Mouse (Mus musculus): ENCODE data around the gene Hnrnpll.

The Hnrnpll gene

GRCm38 (mm10) chr17:79999631-80000030, 62.5 kb downstream of the Hnrnpll start:
- DNase-seq (ENCODE audit: low spot score) = no peak

- DNase-seq (ENCODE audit: low spot score) = peak; percentile 29
Observed at GRCm38 (mm10) chr17:79998986-79999385, 63.1 kb downstream of the Hnrnpll start.

- DNase-seq (ENCODE audit: low spot score) = no peak
Observed at GRCm38 (mm10) chr17:79995091-79995691, 66.9 kb downstream of the Hnrnpll start.

- DNase-seq (ENCODE audit: low spot score) = no peak
Observed at GRCm38 (mm10) chr17:79992114-79992513, 70.0 kb downstream of the Hnrnpll start.

GRCm38 (mm10) chr17:79991166-79991958, 70.8 kb downstream of the Hnrnpll start:
- no peak for DNase-seq (ENCODE audit: low spot score)

DNA sequence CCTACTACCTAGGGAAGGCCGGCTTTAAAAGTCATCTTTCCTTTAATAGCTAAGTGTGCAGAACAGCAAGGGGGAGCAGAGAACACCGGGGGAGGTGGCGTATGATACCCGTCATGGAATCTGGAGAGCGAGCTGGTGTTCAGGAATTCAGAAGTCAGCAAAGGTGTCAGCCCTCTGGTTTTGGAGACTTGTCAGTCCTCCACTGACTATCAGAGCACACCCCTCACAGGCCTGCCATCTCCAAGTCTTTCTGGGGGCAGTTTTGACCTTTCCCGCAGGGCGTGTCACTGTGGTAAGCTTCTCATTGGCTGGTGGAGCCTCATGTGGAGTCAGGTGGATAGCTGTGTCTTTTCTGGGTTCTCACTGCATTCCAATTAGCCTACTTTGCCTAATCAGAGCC, 72.0 kb downstream of the Hnrnpll start:
- no peak for DNase-seq (ENCODE audit: low spot score)

DNA sequence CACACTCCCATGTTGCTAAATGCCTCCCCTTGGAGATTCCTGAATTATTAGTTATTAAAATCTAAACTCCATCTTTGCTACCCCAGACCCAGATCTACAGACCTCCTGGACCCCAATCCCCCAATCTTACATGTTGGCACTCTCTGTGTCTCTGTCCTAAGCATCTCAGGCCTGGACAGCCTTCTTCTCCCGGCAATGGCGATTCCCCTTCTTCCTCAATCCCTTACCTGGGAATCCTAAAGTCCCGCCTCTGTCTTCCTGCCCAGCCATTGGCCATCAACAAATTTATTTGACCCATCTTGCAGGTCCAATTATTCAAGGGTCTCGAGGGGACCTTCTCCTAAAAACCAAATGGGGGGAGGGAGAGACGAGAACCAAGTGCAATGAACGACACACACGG, 77.7 kb downstream of the Hnrnpll start:
- no peak for DNase-seq (ENCODE audit: low spot score)

DNA sequence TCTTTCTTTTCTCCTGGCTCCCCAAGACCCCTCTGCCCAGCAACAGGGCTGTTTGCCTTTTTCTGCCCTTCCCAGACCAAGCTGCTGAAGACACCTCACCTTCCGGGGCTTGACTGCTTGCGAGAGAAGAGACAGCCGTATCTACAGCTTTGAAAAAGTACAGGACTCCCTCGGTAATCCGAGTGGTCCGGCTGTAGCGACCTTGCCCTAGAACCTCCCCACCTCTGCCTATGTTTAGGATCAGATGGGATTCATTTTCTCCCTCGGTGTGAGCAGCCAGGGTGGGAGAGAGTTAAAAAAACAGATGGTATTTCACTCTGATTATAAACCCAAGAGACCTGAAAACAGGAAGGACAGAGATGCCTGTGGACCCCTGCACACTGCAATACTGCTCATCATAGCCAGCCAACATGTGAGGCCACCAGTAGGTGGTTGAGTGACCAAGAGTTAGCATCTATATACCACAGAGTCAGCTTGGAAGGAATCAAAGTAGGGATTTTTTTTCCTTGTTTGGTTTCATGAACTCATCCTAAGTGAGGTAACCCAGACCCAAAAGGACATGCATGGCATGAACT, 79.1 kb downstream of the Hnrnpll start:
- DNase-seq (ENCODE audit: low spot score) = no peak

- no peak for DNase-seq (ENCODE audit: low spot score)
Observed at GRCm38 (mm10) chr17:79982548-79982947, 79.6 kb downstream of the Hnrnpll start.

DNA sequence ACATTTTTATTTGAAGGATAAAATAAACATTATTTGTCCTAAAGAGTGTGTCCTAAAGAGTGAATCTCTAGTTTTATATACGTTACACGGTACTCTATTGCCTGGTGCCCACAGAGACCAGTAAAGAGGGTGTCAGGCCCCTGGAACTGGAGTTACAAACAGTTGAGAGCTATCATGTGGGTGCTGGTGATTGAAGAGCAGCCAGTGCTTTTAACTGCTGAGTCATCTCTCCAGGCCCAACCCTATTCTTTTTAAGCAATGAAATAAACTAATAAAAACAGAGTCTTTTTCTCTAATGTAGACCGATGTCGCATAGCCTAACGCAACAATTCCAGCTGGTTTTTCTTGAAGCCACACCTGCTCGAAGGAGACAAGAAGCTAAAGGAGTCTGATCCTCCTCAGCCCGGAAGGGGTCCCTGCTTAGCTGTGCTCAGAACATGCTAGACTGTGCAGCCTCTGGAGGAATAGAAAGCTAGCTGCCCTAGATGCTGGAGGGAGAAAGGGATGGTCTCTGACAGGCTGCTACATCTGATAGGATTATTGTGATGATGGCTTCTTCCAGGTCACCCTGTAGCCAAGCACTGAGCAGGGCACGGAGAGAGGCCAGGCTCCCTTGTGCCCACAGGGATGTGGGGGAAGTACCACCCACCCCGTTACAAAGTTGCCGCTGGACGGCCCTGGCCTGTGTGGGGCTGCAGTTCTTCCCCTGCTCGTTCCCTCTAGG, 80.2 kb downstream of the Hnrnpll start:
- peak; percentile 53 for DNase-seq (ENCODE audit: low spot score)

DNA sequence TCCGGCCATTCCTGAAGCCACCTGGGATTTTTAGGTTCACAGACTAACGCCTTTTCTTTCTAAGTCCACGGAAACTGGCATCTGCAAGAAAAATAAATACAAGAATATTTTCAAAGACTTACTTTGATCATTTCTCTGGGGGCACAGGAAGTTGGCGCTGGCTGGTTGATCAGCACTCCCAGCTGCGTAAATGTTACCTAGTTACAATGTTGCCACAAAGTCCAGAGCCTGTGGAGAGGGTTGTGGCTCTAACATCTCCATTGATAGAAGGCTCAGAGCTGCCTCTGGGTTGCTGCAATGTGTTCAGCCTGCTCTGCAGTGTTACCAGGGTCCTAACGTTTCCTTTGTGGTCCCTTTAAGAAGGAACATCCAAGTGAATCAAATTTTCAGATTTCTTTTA, 80.8 kb downstream of the Hnrnpll start:
- peak; percentile 64 for DNase-seq (ENCODE audit: low spot score)

DNA sequence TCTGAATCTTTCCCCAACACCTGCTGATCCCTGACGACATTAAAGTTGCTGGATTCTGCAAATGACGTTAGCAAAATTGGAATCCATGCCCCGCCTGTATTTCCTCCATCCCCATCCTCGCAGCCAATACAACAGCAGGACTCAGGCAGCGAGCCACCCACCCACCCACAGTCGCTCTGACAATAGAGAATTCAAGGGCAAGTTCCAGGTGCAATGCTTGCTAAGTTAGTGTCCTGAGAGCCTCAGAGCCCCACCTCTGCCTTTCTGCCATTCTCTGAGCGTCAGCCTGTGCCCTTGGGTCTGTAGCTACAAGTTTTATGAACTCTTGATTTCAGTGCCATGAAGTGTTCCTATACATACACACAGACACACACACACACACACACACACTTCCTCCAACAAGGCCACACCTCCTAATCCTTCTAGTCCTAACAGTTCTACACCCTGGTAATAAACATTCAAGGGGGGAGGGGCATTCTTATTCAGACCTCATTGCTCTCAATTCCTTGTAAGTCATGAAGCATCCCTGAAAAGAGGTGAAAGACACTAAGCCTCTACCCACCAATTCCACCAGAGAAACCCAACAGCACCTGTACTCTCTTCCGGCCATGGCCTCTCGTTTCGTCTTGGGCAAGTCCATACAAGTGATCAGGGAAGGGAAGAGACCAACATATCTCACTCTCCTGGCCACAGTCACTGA, 81.6 kb downstream of the Hnrnpll start:
- no peak for DNase-seq (ENCODE audit: low spot score)

Data from testis, postnatal 14 days (tissue).